Mouse (Mus musculus) kidney, postnatal 0 days (tissue): ENCODE data around the gene Pkd1. TPM values are rescaled to one million over a fixed set of nuclear protein-coding genes. Genes with fewer than 3 reads are reported as not detected.

Experiments
- ATAC-seq: fragments of 200-750 bp; cut with Nextera tagmentation; replicated peaks from 2 replicates; pipeline ENCODE4 v1.8.0; 2017; ENCODE audit warnings: low read depth, moderate number of reproducible peaks, moderate TSS enrichment, moderate library complexity; ENCODE audit not compliant: low FRiP score
- DNase-seq: peaks from one replicate; pipeline ENCODE4 v3.0.0-alpha.2; 2016; ENCODE audit warnings: low spot score
- H3K27ac ChIP-seq: fragments of 300-500 bp; sonication (generic); 2 replicates; pipeline ENCODE4 v1.5.1; 2014; ENCODE audit warnings: mild to moderate bottlenecking
- H3K27me3 ChIP-seq: fragments of 300-500 bp; sonication (generic); 2 replicates; pipeline ENCODE4 v1.6.1; 2014; ENCODE audit warnings: low read length, mixed read lengths; ENCODE audit not compliant: insufficient read depth
- H3K36me3 ChIP-seq: fragments of 300-500 bp; sonication (generic); 2 replicates; pipeline ENCODE4 v1.6.1; 2014; ENCODE audit warnings: low read length, mixed read lengths; ENCODE audit not compliant: insufficient read depth
- H3K4me1 ChIP-seq: fragments of 300-500 bp; sonication (generic); replicated peaks from 2 replicates; pipeline ENCODE4 v1.6.1; 2014; ENCODE audit warnings: antibody characterized with exemption, low read length, mixed read lengths; ENCODE audit not compliant: insufficient read depth
- H3K4me2 ChIP-seq: fragments of 300-500 bp; sonication (generic); 2 replicates; pipeline ENCODE4 v1.6.1; 2014; ENCODE audit warnings: mild to moderate bottlenecking, low read length, moderate library complexity, mixed read lengths
- H3K4me3 ChIP-seq: fragments of 300-500 bp; sonication (generic); replicated peaks from 2 replicates; pipeline ENCODE4 v1.5.1; 2014; ENCODE audit warnings: low read depth, low read length
- H3K9ac ChIP-seq: fragments of 300-500 bp; sonication (generic); 2 replicates; pipeline ENCODE4 v1.6.1; 2014; ENCODE audit warnings: low read depth, low read length
- H3K9me3 ChIP-seq: fragments of 300-500 bp; sonication (generic); replicated peaks from 2 replicates; pipeline ENCODE4 v1.6.1; 2016; ENCODE audit warnings: low read length, inconsistent platforms, mixed read lengths
- CTCF ChIP-seq: IDR thresholded peaks from 2 replicates; pipeline ENCODE4 v1.5.1; 2016; ENCODE audit warnings: antibody characterized with exemption, low read depth, mild to moderate bottlenecking, moderate library complexity
- WGBS: fragments of 180-500 bp; shearing (Covaris S2); extraction: QIAGEN DNeasy Blood & Tissue Kit; methylation state at CpG from one replicate; pipeline ENCODE4 v1.1.7; 2014; 5-methylcytosine and 5-hydroxymethylcytosine counted together
- microRNA-seq: library from miRNA; unstranded; fragments of <30 nt; microRNA quantifications from one replicate; pipeline ENCODE4, GENCODE M21; 2016
- polyA plus RNA-seq: library from polyadenylated mRNA; unstranded; fragments of >200 nt; fragmentation: Nextera tagmentation; extraction: Ambion mirVana; gene quantifications from 2 replicates; pipeline ENCODE4 v1.2.1, GENCODE M21; 2015

The Pkd1 gene
- polyA plus RNA-seq, 1 experiment from 2014 or later, result 17.7 TPM

GRCm38 (mm10) chr17:24641944-24642343 is 92.3 kb downstream of the Pkd1 start:
- Histone ChIP-seq H3K4me1 (peaks cover 36% of the 10 kb centered on the region), H3K4me2 (no peak overlapping the region), H3K9ac (no peak overlapping the region), H3K36me3 (peaks cover 13% of the 10 kb centered on the region; the same call in 1 of the 2 replicates), H3K27me3 (no peaks in the 10 kb centered on the region), H3K9me3 (no peaks in the 10 kb centered on the region), H3K4me3 (no peak overlapping the region), H3K27ac (no peak overlapping the region)
- 89% methylated on average over 14 of the region's 14 CpGs for WGBS
- no peak for TF ChIP-seq CTCF
- no peak for DNase-seq
- ATAC-seq, result no peak

DNA sequence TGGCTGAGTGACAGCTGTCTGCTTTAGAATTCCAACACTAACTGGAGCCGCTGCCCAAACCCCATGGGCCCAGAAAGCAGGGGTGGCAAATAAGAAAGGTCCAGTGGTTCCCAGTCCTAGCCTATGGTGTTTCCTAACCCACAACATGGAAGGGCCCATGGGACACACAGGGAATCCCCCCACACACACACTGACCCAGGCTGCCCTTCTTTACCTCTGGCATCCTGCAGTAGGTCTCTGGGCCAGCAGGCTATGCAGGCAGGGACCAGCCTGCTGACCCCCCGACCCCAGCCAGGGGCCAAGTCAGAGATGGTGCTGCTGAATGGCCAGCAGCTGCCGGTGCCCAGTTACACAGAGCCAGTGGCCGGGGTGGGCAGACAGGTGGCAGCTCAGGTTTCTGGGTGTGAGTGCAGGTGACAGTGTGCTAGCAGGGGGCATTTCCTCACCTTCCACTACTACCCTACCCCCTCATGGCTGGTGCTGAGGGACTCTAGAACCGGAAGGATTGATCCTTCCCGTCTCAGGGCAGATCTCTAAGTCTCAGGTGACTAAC is 93.2 kb downstream of the Pkd1 start:
- Histone ChIP-seq H3K36me3 (peaks cover 18% of the 10 kb centered on the region; the same call in 1 of the 2 replicates), H3K9me3 (no peaks in the 10 kb centered on the region), H3K4me2 (peak overlapping the region; percentile 46), H3K4me3 (0 out of 2 replicates have a peak overlapping the region, but pooled peaks have one; percentile 17), H3K27me3 (no peaks in the 10 kb centered on the region), H3K4me1 (peaks cover 36% of the 10 kb centered on the region), H3K9ac (peak overlapping the region; percentile 47; the same call in 1 of the 2 replicates), H3K27ac (no peak overlapping the region)
- 56% methylated on average over 6 of the region's 6 CpGs for WGBS
- ATAC-seq (no peak), DNase-seq (no peak)
- TF ChIP-seq CTCF, result no peak

- H3K9ac ChIP-seq, result peak overlapping the region; percentile 47
- no peaks in the 10 kb centered on the region for H3K9me3 ChIP-seq
- no peak for TF ChIP-seq CTCF
- 0 out of 2 replicates have a peak, but pooled peaks cover 13% of the 10 kb centered on the region for H3K36me3 ChIP-seq
- no peaks in the 10 kb centered on the region for H3K27me3 ChIP-seq
- peak; percentile 74 for DNase-seq
- peak overlapping the region; percentile 17; the same call in 1 of the 2 replicates for H3K4me3 ChIP-seq
- H3K4me1 ChIP-seq, result peaks cover 34% of the 10 kb centered on the region
- ATAC-seq, result peak; percentile 30; the same call in 1 of the 2 replicates
- 38% methylated on average over 7 of the region's 7 CpGs for WGBS
- H3K27ac ChIP-seq, result peak overlapping the region; percentile 84
- H3K4me2 ChIP-seq, result peak overlapping the region; percentile 46
Observed at GRCm38 (mm10) chr17:24644030-24644715, 94.5 kb downstream of the Pkd1 start.

DNA sequence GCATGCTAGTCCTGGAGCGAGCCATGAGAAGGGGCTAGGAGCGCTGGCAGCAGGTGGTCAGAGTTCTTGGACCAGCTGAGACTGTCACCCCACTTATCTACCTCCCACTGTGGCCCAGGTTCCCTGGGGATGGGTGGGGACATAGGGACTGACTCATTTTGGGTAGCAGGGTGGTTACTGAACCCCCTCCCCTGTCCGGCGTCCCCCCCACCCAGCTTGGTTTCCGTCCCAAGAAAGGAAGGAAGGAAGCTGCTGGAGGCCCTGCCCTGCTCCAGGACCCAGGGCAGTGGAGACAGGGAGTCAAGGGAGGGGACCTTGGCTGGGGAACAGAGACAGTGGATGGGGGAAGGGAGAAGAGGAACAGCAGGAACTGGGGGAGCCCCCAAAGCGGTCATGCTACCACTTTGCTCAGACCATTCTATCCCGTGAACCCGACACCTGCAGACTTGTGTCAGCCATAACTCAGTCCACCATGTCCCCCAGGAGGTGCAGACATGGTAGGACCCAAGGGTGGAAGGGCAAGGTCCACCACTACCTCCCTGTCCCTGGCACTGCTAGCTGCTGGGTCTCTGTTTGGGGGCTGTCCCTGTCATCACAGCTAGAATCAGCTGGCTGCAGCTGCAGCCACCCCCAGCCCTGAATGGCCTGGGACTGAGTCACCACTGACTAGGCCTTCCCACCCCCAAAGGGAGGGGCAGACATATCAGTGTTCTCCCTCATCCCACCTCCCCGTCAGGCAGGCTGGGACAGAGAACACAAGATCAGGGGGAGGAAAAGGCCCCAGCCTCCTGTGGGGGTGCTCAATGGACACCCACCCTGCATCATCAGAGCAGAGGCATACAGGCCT is 95.5 kb downstream of the Pkd1 start:
- Histone ChIP-seq H3K4me3 (0 out of 2 replicates have a peak overlapping the region, but pooled peaks have one; percentile 17), H3K27ac (peak overlapping the region; percentile 84), H3K36me3 (0 out of 2 replicates have a peak, but pooled peaks cover 13% of the 10 kb centered on the region), H3K27me3 (no peaks in the 10 kb centered on the region), H3K4me1 (peaks cover 34% of the 10 kb centered on the region), H3K4me2 (peak overlapping the region; percentile 46), H3K9ac (peak overlapping the region; percentile 47), H3K9me3 (no peaks in the 10 kb centered on the region)
- DNase-seq (peak; percentile 57), ATAC-seq (peak; percentile 52)
- 49% methylated on average over 9 of the region's 9 CpGs for WGBS
- no peak for TF ChIP-seq CTCF

- Histone ChIP-seq H3K36me3 (0 out of 2 replicates have a peak, but pooled peaks cover 13% of the 10 kb centered on the region), H3K27me3 (no peaks in the 10 kb centered on the region), H3K27ac (peak overlapping the region; percentile 84), H3K9me3 (no peaks in the 10 kb centered on the region), H3K4me2 (peak overlapping the region; percentile 46), H3K4me1 (peaks cover 38% of the 10 kb centered on the region), H3K4me3 (no peak overlapping the region), H3K9ac (no peak overlapping the region)
- DNase-seq (no peak), ATAC-seq (no peak)
- 68% methylated on average over 3 of the region's 3 CpGs for WGBS
- no peak for TF ChIP-seq CTCF
Observed at GRCm38 (mm10) chr17:24645916-24646315, 96.3 kb downstream of the Pkd1 start.

Small RNA genes lying within 50 kb of the gene (microRNA-seq; reads per million reads assigned to microRNA genes)
- gene Gm24589, result not detected

Other genes with a start within 250 kb of the Pkd1 start
- not detected in 2 replicates for gene Abca17, start 198.8 kb upstream of the Pkd1 start, polyA plus RNA-seq
- 21.8 TPM in 2 replicates for gene Abca3, start 197.9 kb upstream of the Pkd1 start, polyA plus RNA-seq
- gene Rnps1, start 135.3 kb upstream of the Pkd1 start, polyA plus RNA-seq, result 191 and 203 TPM in 2 replicates
- gene Eci1, start 123.2 kb upstream of the Pkd1 start, polyA plus RNA-seq, result 109 and 136 TPM in 2 replicates
- gene Dnase1l2, start 106.7 kb upstream of the Pkd1 start, polyA plus RNA-seq, result 3.8 and 4.1 TPM in 2 replicates
- gene E4f1, start 79.5 kb upstream of the Pkd1 start, polyA plus RNA-seq, result 9.8 and 12.0 TPM in 2 replicates
- gene Pgp, start 79.4 kb upstream of the Pkd1 start, polyA plus RNA-seq, result 61.7 and 64.0 TPM in 2 replicates
- gene Bricd5, start 76.0 kb upstream of the Pkd1 start, polyA plus RNA-seq, result 1.2 and 1.6 TPM in 2 replicates
- 24.1 and 24.2 TPM in 2 replicates for gene Mlst8, start 70.8 kb upstream of the Pkd1 start, polyA plus RNA-seq
- gene Caskin1, start 61.2 kb upstream of the Pkd1 start, polyA plus RNA-seq, result 0.82 and 1.1 TPM in 2 replicates
- gene Traf7, start 21.9 kb upstream of the Pkd1 start, polyA plus RNA-seq, result 59.4 and 67.3 TPM in 2 replicates
- gene Rab26, start 15.6 kb upstream of the Pkd1 start, polyA plus RNA-seq, result 3.5 and 3.7 TPM in 2 replicates
- 36.4 and 42.4 TPM in 2 replicates for gene Tsc2, start 82.8 kb downstream of the Pkd1 start, polyA plus RNA-seq
- gene Nthl1, start 82.8 kb downstream of the Pkd1 start, polyA plus RNA-seq, result 13.4 and 14.9 TPM in 2 replicates
- gene Slc9a3r2, start 100.5 kb downstream of the Pkd1 start, polyA plus RNA-seq, result 141 and 145 TPM in 2 replicates
- gene Npw, start 108.6 kb downstream of the Pkd1 start, polyA plus RNA-seq, result 0.32 and 0.38 TPM in 2 replicates
- gene Zfp598, start 119.9 kb downstream of the Pkd1 start, polyA plus RNA-seq, result 17.5 and 18.1 TPM in 2 replicates
- gene Syngr3, start 140.1 kb downstream of the Pkd1 start, polyA plus RNA-seq, result 1.4 and 1.7 TPM in 2 replicates
- gene Gfer, start 146.3 kb downstream of the Pkd1 start, polyA plus RNA-seq, result 43.3 and 47.6 TPM in 2 replicates
- gene Noxo1, start 146.4 kb downstream of the Pkd1 start, polyA plus RNA-seq, result 2.6 and 2.7 TPM in 2 replicates
- gene Tbl3, start 157.8 kb downstream of the Pkd1 start, polyA plus RNA-seq, result 50.5 and 57.3 TPM in 2 replicates
- gene Rnf151, start 168.2 kb downstream of the Pkd1 start, polyA plus RNA-seq, result not detected in 2 replicates
- gene Rps2, start 168.3 kb downstream of the Pkd1 start, polyA plus RNA-seq, result 1,452 and 1,460 TPM in 2 replicates
- 417 and 419 TPM in 2 replicates for gene Ndufb10, start 174.6 kb downstream of the Pkd1 start, polyA plus RNA-seq
- gene Rpl3l, start 178.0 kb downstream of the Pkd1 start, polyA plus RNA-seq, result 0.36 and 0.38 TPM in 2 replicates
- 45.8 and 48.6 TPM in 2 replicates for gene Msrb1, start 186.8 kb downstream of the Pkd1 start, polyA plus RNA-seq
- gene Hs3st6, start 203.2 kb downstream of the Pkd1 start, polyA plus RNA-seq, result 33.0 and 38.6 TPM in 2 replicates